Mouse (Mus musculus): ENCODE results near the gene Pld3. TPM values are rescaled to one million over a fixed set of nuclear protein-coding genes. Genes with fewer than 3 reads are reported as not detected.

Gene Pld3
- 10 to 100 TPM; 27.2 to 37.9 TPM for total RNA-seq (2021)
- long read RNA-seq, experiment 1, transcript Pld3-201 (14 exons, 2,282 nt), result major isoform, 15 of 53 reads
- long read RNA-seq, experiment 1, partial matches to known transcripts, result 32 of 53 reads
- long read RNA-seq, experiment 1, other reads (novel, unspliced or antisense), result 6 of 53 reads
- long read RNA-seq, experiment 2, transcript Pld3-201 (14 exons, 2,282 nt), result major isoform, 15 of 52 reads
- long read RNA-seq, experiment 2, partial matches to known transcripts, result 27 of 52 reads
- long read RNA-seq, experiment 2, other reads (novel, unspliced or antisense), result 9 of 52 reads

- DNase-seq, result peak; percentile 90
These were observed at the start of gene Pld3, which contains the start of gene 2310022A10Rik for GRCm38 (mm10) chr7:27552931-27553513. TSS of gene Pld3 (minus strand) at chr7:27553218. TSS of gene 2310022A10Rik (plus strand) at chr7:27553233.

- DNase-seq, result no peak
These were observed 49.1 kb upstream of the Pld3 start for GRCm38 (mm10) chr7:27602161-27602560.

- DNase-seq, result no peak
These were observed 48.6 kb upstream of the Pld3 start for GRCm38 (mm10) chr7:27601628-27602027.

GRCm38 (mm10) chr7:27598053-27598452 is 45.0 kb upstream of the Pld3 start:
- no peak for DNase-seq

- DNase-seq, result peak; percentile 62
These were observed 43.8 kb upstream of the Pld3 start for GRCm38 (mm10) chr7:27596586-27597503.

GRCm38 (mm10) chr7:27592934-27593645 is 40.1 kb upstream of the Pld3 start:
- no peak for DNase-seq

- DNase-seq, result no peak
These were observed 39.4 kb upstream of the Pld3 start for GRCm38 (mm10) chr7:27592217-27592929.

- DNase-seq, result peak; percentile 78
These were observed 38.5 kb upstream of the Pld3 start, which contains the start of gene Akt2 for GRCm38 (mm10) chr7:27591266-27592216. TSS of gene Akt2 (plus strand) at chr7:27591552.

- no peak for DNase-seq
These were observed 37.7 kb upstream of the Pld3 start for GRCm38 (mm10) chr7:27590566-27591213.

GRCm38 (mm10) chr7:27590088-27590487 is 37.1 kb upstream of the Pld3 start:
- no peak for DNase-seq

- DNase-seq, result no peak
These were observed 34.7 kb upstream of the Pld3 start for GRCm38 (mm10) chr7:27587741-27588140.

- no peak for DNase-seq
These were observed 33.8 kb upstream of the Pld3 start for GRCm38 (mm10) chr7:27586861-27587260.

GRCm38 (mm10) chr7:27580380-27581174 is 27.6 kb upstream of the Pld3 start:
- no peak for DNase-seq

- DNase-seq, result no peak
These were observed 25.4 kb upstream of the Pld3 start for GRCm38 (mm10) chr7:27578465-27578864.

GRCm38 (mm10) chr7:27577589-27577988 is 24.6 kb upstream of the Pld3 start:
- DNase-seq, result no peak

GRCm38 (mm10) chr7:27576914-27577313 is 23.9 kb upstream of the Pld3 start:
- peak; percentile 46 for DNase-seq

- no peak for DNase-seq
These were observed 21.3 kb upstream of the Pld3 start for GRCm38 (mm10) chr7:27574124-27574880.

GRCm38 (mm10) chr7:27572133-27572532 is 19.1 kb upstream of the Pld3 start:
- no peak for DNase-seq
